Mouse (Mus musculus): Measurements from ENCODE around the gene Gm20388. TPM values are rescaled to one million over a fixed set of nuclear protein-coding genes. Genes with fewer than 3 reads are reported as not detected.

Gm20388 gene
- total and polyA plus RNA-seq, 3 experiments = 0.02 to 0.05 TPM; not detected in 1

DNA sequence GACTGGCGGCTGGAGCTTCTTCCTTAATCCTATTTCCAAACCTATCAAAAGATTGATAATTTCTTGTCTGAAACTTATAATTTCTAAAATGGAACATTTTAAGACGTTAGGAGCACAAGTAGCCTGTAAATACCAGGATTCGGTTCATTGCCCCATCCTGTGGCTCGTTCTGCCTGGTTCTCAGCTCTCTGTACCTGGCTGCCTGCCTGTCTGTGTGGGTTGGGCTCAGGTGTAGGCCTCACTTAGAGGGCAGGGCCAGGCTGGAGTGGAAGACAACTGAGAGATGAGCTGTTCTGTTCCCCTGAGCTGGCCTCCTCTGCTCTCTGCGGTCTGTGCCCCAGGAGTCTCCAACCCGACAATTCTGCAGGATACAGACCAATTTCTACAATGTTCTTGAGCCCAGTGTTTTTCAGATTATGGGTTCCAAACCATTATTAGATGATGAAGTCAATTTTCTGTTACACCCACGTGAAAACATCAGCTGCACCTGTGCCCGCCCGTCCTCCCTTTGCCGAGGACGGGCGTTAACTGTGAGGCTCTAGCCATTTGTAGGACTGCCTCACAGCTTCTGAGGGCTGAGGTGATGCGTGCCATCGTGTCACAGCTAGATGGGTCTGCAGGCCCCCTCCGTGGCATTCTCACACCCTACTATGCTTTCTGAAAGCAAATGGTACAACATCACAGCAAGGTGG, 4392.7 kb downstream of the Gm20388 start:
- Histone ChIP-seq H3K4me3 (ENCODE audit: low read depth, low read length) (no peak overlapping the region), H3K36me3 (replicated peaks) (no peaks in the 10 kb centered on the region), H3K27me3 (ENCODE audit: insufficient read depth, low read length) (no peaks in the 10 kb centered on the region), H3K9me3 (replicated peaks) (peaks cover 56% of the 10 kb centered on the region), H3K4me1 (ENCODE audit: insufficient read depth, low read depth, low read length) (no peaks in the 10 kb centered on the region)
- no peak for TF ChIP-seq TAL1 (conservative IDR thresholded peaks at IDR 0.05; ENCODE audit: low read depth, low read length)
- no peak for TF ChIP-seq CTCF (IDR thresholded peaks at IDR 0.05; ENCODE audit: low read depth, low read length)
- no peak for TF ChIP-seq GATA1 (IDR thresholded peaks at IDR 0.05; ENCODE audit: borderline replicate concordance, low read length)
- no peak for TF ChIP-seq POLR2AphosphoS5 (IDR thresholded peaks at IDR 0.05; ENCODE audit: insufficient replicate concordance, low read depth, low read length)
- TF ChIP-seq GATA2 (IDR thresholded peaks at IDR 0.05; ENCODE audit: borderline replicate concordance, low read depth, low read length) = no peak
- DNase-seq (ENCODE audit: low spot score) (no peak), ATAC-seq (ENCODE audit: extremely low read depth, insufficient number of reproducible peaks, low FRiP score, poor library complexity, severe bottlenecking) (no peak)

DNA sequence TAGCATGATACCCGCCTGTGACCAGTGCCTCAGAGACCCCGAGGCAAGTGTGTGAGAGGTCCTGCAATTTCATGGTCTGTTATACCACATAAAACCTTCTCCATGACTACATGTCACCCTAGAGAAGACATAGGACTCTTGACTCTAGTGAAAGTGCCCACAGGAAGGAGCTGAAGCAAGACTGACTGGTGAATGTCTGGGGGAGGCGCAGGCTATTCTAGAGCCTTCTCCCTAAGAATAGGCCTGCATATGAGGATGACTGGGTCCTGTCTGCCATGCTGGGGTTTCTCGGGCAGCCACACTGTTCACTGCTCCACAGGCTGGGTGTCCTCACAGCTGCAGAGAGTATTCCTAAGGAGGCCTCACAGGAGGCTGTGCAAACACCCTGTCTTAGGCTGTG, 4393.5 kb downstream of the Gm20388 start:
- DNase-seq (ENCODE audit: low spot score) = no peak
- H3K4me1 ChIP-seq (ENCODE audit: insufficient read depth, low read depth, low read length) = no peaks in the 10 kb centered on the region
- no peaks in the 10 kb centered on the region for H3K27me3 ChIP-seq (ENCODE audit: insufficient read depth, low read length)
- peaks cover 57% of the 10 kb centered on the region for H3K9me3 ChIP-seq (replicated peaks)
- H3K4me3 ChIP-seq (ENCODE audit: low read depth, low read length) = no peak overlapping the region
- TF ChIP-seq CTCF (IDR thresholded peaks at IDR 0.05; ENCODE audit: low read depth, low read length) (no peak), GATA1 (IDR thresholded peaks at IDR 0.05; ENCODE audit: borderline replicate concordance, low read length) (no peak), TAL1 (conservative IDR thresholded peaks at IDR 0.05; ENCODE audit: low read depth, low read length) (no peak), POLR2AphosphoS5 (IDR thresholded peaks at IDR 0.05; ENCODE audit: insufficient replicate concordance, low read depth, low read length) (no peak), GATA2 (IDR thresholded peaks at IDR 0.05; ENCODE audit: borderline replicate concordance, low read depth, low read length) (no peak)
- no peaks in the 10 kb centered on the region for H3K36me3 ChIP-seq (replicated peaks)
- ATAC-seq (ENCODE audit: extremely low read depth, insufficient number of reproducible peaks, low FRiP score, poor library complexity, severe bottlenecking) = no peak

DNA sequence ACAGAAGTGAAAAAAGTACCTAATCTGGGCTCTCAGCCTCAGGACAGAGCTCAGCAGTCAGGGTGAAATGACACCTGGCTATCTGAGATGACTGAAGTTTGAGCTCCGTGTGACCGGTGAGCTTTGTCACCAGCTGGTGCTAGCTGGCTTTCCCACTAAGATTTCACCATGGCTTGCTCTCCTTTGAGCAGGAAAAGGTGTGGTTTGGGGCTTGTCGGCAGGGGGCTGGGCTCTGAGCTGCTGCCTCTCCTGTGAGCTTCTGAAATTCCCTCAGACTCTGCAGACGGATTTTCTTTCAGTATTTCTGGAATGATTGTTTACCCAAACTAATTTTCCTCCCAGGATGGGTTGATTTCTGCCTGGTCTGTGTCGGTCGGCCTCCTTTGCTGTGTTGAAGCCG, 4395.9 kb downstream of the Gm20388 start:
- Histone ChIP-seq H3K4me1 (ENCODE audit: insufficient read depth, low read depth, low read length) (no peaks in the 10 kb centered on the region), H3K27me3 (ENCODE audit: insufficient read depth, low read length) (no peaks in the 10 kb centered on the region; the same call in 1 of the 2 replicates), H3K9me3 (replicated peaks) (peaks cover 58% of the 10 kb centered on the region), H3K36me3 (replicated peaks) (no peaks in the 10 kb centered on the region), H3K4me3 (ENCODE audit: low read depth, low read length) (no peak overlapping the region)
- ATAC-seq (ENCODE audit: extremely low read depth, insufficient number of reproducible peaks, low FRiP score, poor library complexity, severe bottlenecking) = no peak
- no peak for DNase-seq (ENCODE audit: low spot score)
- no peak for TF ChIP-seq GATA2 (IDR thresholded peaks at IDR 0.05; ENCODE audit: borderline replicate concordance, low read depth, low read length)
- TF ChIP-seq GATA1 (IDR thresholded peaks at IDR 0.05; ENCODE audit: borderline replicate concordance, low read length) = no peak
- TF ChIP-seq CTCF (IDR thresholded peaks at IDR 0.05; ENCODE audit: low read depth, low read length) = no peak
- TF ChIP-seq TAL1 (conservative IDR thresholded peaks at IDR 0.05; ENCODE audit: low read depth, low read length) = no peak
- TF ChIP-seq POLR2AphosphoS5 (IDR thresholded peaks at IDR 0.05; ENCODE audit: insufficient replicate concordance, low read depth, low read length) = no peak

DNA sequence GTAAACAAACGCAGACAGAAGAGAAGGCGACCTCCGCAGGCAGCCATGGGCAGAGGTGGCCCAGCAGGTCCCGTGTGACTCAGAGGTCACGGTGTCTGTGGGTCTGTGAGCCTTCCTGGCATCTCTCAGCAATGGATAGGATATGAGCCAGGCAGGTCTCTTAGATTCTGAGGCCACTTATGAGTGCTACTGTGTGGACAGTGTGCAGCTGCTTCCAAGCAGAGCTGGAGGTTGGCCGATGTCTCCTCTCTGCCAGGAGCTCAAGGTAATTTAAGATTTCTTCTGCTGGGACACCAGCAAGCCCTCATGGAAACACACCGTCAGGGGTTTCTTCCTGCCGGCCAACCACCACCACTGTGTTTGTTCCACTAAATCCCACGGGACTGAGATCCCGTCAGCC, 4397.1 kb downstream of the Gm20388 start:
- ATAC-seq (ENCODE audit: extremely low read depth, insufficient number of reproducible peaks, low FRiP score, poor library complexity, severe bottlenecking) (no peak), DNase-seq (ENCODE audit: low spot score) (no peak)
- H3K27me3 ChIP-seq (ENCODE audit: insufficient read depth, low read length) = no peaks in the 10 kb centered on the region; the same call in 1 of the 2 replicates
- H3K4me3 ChIP-seq (ENCODE audit: low read depth, low read length) = no peak overlapping the region
- no peaks in the 10 kb centered on the region for H3K4me1 ChIP-seq (ENCODE audit: insufficient read depth, low read depth, low read length)
- TF ChIP-seq TAL1 (conservative IDR thresholded peaks at IDR 0.05; ENCODE audit: low read depth, low read length) (no peak), GATA1 (IDR thresholded peaks at IDR 0.05; ENCODE audit: borderline replicate concordance, low read length) (no peak), POLR2AphosphoS5 (IDR thresholded peaks at IDR 0.05; ENCODE audit: insufficient replicate concordance, low read depth, low read length) (no peak), GATA2 (IDR thresholded peaks at IDR 0.05; ENCODE audit: borderline replicate concordance, low read depth, low read length) (no peak), CTCF (IDR thresholded peaks at IDR 0.05; ENCODE audit: low read depth, low read length) (no peak)
- peaks cover 58% of the 10 kb centered on the region for H3K9me3 ChIP-seq (replicated peaks)
- H3K36me3 ChIP-seq (replicated peaks) = no peaks in the 10 kb centered on the region

- TF ChIP-seq TAL1 (conservative IDR thresholded peaks at IDR 0.05; ENCODE audit: low read depth, low read length) (no peak), GATA2 (IDR thresholded peaks at IDR 0.05; ENCODE audit: borderline replicate concordance, low read depth, low read length) (no peak), CTCF (IDR thresholded peaks at IDR 0.05; ENCODE audit: low read depth, low read length) (no peak)
- no peaks in the 10 kb centered on the region for H3K4me1 ChIP-seq (ENCODE audit: insufficient read depth, low read depth, low read length)
- no peak for ATAC-seq (ENCODE audit: extremely low read depth, insufficient number of reproducible peaks, low FRiP score, poor library complexity, severe bottlenecking)
- peaks cover 54% of the 10 kb centered on the region for H3K9me3 ChIP-seq (replicated peaks)
- no peaks in the 10 kb centered on the region; the same call in 1 of the 2 replicates for H3K27me3 ChIP-seq (ENCODE audit: insufficient read depth, low read length)
- no peaks in the 10 kb centered on the region for H3K36me3 ChIP-seq (replicated peaks)
- no peak overlapping the region for H3K4me3 ChIP-seq (ENCODE audit: low read depth, low read length)
- DNase-seq (ENCODE audit: low spot score) = no peak
Measured at GRCm38 (mm10) chr8:124310509-124310908, 4399.9 kb downstream of the Gm20388 start.

GRCm38 (mm10) chr8:124311111-124311510, 4400.5 kb downstream of the Gm20388 start:
- TF ChIP-seq POLR2AphosphoS5 (IDR thresholded peaks at IDR 0.05; ENCODE audit: insufficient replicate concordance, low read depth, low read length) = no peak
- Histone ChIP-seq H3K27me3 (ENCODE audit: insufficient read depth, low read length) (no peaks in the 10 kb centered on the region; the same call in 1 of the 2 replicates), H3K4me1 (ENCODE audit: insufficient read depth, low read depth, low read length) (no peaks in the 10 kb centered on the region), H3K9me3 (replicated peaks) (peaks cover 54% of the 10 kb centered on the region), H3K36me3 (replicated peaks) (no peaks in the 10 kb centered on the region), H3K4me3 (ENCODE audit: low read depth, low read length) (no peak overlapping the region)
- DNase-seq (ENCODE audit: low spot score) (no peak), ATAC-seq (ENCODE audit: extremely low read depth, insufficient number of reproducible peaks, low FRiP score, poor library complexity, severe bottlenecking) (no peak)

All from G1E (cell line).